Mouse (Mus musculus): Measurements from ENCODE around the gene Gja8.

Gene Gja8

DNA sequence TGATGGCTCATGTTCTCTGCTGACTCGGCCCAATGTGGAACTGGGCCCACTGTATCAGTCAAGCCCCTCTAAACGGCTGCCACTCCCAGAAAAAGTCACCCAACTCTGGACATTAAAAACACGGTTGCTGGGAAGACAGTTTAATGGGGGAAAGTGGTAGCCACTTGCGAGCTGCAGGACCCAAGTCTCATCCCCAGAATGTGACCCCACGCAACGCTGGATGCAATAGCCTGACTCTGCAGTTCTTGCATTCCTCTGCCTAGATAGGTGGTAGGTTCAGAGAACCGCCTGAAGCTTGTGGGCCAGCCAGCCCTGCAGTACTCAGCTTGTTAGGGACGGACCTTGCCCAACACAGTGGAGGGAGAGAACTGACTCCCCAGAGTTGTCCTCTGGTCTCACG lies 46.3 kb downstream of the Gja8 start:
- DNase-seq (ENCODE audit: low spot score): no peak

DNA sequence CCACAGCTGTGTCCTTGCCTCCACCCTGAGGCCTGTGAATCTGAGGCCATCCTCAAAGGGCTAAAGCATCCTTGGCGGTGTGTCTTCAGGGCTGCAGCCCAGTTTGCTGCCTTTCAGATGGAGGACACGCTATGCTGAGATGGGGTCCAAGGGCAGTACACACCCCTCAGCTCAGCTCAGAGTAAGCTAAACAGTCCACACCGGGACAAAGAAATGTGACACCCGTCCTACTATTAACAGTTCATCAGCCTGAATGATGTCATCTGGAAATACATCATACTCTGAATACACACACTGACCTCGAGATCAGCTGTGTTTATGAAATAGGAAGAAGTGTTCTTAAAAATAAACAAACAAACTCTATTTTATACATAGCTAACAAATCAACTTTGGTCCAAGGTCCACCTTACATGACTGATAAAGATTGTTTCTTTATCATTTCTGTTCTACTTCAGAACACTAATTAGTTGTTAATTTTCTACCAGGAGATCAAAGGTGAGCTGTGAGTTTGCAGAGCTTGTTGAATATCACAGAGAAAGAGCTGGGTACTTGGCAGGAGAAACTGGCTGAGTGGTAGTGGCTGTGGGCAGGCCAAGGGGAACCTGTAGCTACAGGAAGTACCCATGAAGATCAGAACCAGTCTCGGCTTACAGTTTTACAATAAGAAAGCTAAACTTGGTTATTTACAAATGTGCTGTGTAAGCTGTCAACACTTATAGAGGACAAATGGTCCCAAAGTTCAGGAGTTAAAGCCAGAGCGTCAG lies 50.8 kb downstream of the Gja8 start:
- DNase-seq (ENCODE audit: low spot score): no peak

DNA sequence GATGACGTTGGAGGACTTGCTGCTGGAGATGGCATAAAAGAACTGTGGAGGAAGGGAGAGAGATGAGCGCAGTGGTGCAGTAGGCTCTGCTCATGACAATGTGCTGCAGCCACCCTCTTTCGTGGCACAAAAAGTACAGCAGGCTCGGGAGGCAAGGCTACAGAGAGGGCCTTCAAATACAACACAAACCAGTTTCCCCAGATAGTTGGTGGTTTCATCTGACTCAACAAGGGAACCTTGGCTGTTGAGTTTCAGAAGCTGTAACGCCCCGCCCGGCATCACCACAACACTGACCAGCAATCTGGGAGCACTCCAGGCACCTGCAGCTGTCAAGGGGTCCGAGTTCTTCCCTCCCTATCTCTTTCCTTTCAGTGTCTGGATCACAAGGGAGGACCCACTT lies 53.3 kb downstream of the Gja8 start:
- no peak for DNase-seq (ENCODE audit: low spot score)

DNA sequence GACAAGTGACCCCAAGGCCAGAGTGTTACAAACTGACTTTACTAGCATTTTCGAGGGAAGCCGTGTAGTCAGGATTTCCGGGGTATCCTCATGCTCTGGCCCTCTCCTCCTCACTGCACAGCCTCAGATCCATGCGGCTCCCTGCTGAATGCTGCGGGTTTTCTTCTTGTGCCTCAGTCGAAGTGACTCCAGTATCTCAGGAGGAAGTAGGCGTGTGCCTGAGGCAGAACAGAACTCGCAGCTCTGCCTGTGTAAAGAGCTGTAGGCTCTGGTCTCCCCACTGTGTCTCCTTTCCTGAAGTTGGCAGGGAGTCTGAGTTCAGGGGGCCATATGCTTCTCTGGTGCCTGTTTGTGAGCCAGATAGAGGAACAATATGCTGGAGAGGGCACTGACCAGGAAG lies 54.8 kb downstream of the Gja8 start:
- DNase-seq (ENCODE audit: low spot score): no peak

DNA sequence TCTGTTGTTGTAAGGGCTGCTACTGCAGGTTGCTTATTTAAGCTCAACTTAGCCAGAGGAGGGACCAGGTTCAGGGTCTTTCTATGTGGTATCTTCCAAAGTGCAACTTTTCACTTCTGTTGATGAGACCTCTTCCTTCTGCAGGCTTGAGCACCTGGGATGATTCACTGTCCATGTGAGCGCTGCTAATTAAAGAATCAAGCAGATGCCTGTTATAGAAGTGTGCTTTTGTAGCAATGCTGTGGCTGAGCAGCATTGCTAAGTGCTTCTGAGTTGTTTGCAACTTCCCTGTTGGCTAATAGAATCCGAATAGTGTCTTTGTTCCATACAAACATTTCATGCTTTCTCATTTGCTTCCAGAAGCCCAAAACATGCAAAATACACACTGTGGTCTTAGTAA lies 55.5 kb downstream of the Gja8 start:
- no peak for DNase-seq (ENCODE audit: low spot score)

DNA sequence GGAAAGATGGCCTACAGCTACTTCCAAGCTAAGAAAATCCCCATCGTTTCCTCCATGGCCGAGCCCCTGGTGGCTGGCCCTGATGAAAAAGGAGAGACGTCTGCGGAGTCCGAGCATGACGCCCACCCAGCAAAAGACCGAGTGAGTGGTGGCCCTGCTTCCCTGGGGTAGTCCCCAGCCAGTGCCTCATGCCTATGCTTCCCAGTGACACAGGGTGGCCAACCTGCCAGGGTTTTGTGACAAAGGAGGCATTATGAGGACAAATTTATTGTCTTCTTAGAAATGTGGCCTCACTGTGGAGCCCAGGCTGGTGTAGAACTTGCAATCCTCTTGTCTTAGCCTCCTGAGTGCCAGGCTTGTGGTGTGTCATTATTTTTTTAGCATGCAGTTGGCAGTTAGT lies 56.7 kb downstream of the Gja8 start:
- no peak for DNase-seq (ENCODE audit: low spot score)

DNA sequence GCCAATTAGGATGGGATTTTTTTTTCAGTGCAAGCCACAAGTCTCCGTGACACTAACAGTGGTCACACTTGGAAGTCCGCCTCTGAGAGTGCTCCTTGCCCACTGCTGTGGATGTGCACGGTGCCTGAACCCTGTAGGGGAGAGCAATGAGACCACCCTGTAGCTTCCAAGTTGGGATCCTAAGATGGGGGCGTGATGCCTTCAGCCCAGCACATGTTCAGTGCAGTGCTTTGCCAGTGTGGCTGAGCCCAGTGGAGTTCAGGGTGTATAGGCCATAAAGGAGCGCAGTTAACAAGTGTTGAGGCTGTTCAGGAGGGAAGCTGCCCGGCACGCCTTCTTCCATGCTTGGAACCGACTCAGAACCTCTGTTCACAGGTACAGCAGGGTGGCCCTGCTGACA lies 57.3 kb downstream of the Gja8 start:
- DNase-seq (ENCODE audit: low spot score): no peak

DNA sequence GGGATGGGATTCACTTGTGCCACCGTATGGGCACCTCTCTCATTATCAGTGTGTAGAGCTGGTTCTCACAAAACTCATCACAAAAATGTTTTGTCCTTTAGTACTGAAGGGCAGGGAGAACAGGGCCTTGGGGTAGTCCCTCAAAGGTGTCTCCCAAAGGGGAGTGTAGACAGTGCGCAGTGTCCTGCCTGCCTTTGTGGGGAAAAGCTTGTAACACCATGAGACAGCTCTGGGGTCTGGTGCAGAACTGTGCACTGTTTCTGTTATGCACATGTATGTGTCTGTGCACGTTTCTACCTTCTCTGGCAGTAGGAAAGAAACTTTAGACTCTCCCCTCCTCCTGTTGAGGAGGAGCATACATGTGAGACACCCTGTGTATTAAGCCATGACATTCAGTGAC lies 58.0 kb downstream of the Gja8 start:
- DNase-seq (ENCODE audit: low spot score): no peak
